Mouse (Mus musculus) olfactory bulb, adult 2 months (tissue): ENCODE results near the gene Rptor.

Experiments used
- CTCF ChIP-seq: fragments of 200-500 bp; IDR thresholded peaks from 2 replicates; pipeline ENCODE4 v1.5.1; 2012; ENCODE audit warnings: low read depth, mild to moderate bottlenecking, low read length, moderate library complexity; ENCODE audit not compliant: insufficient read depth
- POLR2A ChIP-seq: fragments of 200-500 bp; IDR thresholded peaks from 2 replicates; pipeline ENCODE4 v1.6.1; 2012; ENCODE audit warnings: mild to moderate bottlenecking, low read depth, low read length, moderate library complexity; ENCODE audit not compliant: insufficient read depth

DNA sequence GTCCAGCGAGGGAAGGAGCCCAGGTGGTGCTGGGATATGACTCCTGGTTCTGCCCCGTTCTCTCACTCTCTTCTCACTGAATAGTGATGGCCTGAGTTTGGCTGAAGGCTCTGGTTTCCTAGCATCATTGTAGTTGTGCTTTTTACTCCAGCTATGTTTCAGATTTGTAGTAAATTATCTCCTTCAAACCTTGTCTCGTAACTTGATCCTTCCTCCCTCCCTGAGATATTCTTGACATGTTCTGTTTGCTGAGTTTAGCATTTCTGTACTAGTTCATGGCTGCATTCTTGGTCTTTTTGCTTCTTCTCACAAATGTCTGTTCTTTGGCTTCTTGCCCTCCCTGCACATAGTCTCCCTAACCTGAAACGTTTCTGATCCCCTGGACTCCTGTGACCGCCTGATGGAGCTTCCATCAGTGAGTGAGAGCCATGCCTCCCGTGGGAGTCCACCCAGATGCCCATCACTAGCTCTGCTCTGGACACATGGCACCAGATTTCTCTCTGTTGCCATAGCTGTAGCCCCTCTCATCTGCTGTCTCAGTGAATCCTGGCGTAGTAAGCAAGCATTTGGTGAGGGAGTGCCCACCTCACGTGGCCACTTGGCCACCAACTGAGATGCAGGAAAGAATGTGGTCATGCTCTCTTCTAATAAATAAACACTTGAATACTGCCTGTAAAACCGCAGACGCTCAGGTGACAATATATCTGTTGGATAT is 91.6 kb downstream of the Rptor start:
- TF ChIP-seq POLR2A = no peak
- no peak for TF ChIP-seq CTCF
